Mouse (Mus musculus) heart, embryonic 15.5 days (tissue): ENCODE data around the gene Zfyve21. TPM values are rescaled to one million over a fixed set of nuclear protein-coding genes. Genes with fewer than 3 reads are reported as not detected.

ENCODE experiments used
- ATAC-seq: fragments of 200-750 bp; cut with Nextera tagmentation; replicated peaks from 2 replicates; pipeline ENCODE4 v1.8.0; 2017; ENCODE audit warnings: low read depth, moderate TSS enrichment; ENCODE audit not compliant: insufficient number of reproducible peaks, insufficient read depth, low FRiP score
- H3K27ac ChIP-seq: fragments of 300-500 bp; sonication (generic); 2 replicates; pipeline ENCODE4 v1.5.1; 2015; ENCODE audit warnings: mild to moderate bottlenecking, inconsistent platforms
- H3K27me3 ChIP-seq: fragments of 300-500 bp; sonication (generic); 2 replicates; pipeline ENCODE4 v1.6.1; 2015; ENCODE audit warnings: inconsistent platforms
- H3K36me3 ChIP-seq: fragments of 300-500 bp; sonication (generic); 2 replicates; pipeline ENCODE4 v1.6.1; 2015; ENCODE audit warnings: mild to moderate bottlenecking, inconsistent platforms
- H3K4me1 ChIP-seq: fragments of 300-500 bp; sonication (generic); replicated peaks from 2 replicates; pipeline ENCODE4 v1.6.1; 2015; ENCODE audit warnings: inconsistent platforms
- H3K4me2 ChIP-seq: fragments of 300-500 bp; sonication (generic); 2 replicates; pipeline ENCODE4 v1.6.1; 2015; ENCODE audit warnings: inconsistent platforms, mild to moderate bottlenecking, moderate library complexity
- H3K4me3 ChIP-seq: fragments of 300-500 bp; sonication (generic); 2 replicates; pipeline ENCODE4 v1.5.1; 2015; ENCODE audit warnings: mild to moderate bottlenecking, inconsistent platforms
- H3K9ac ChIP-seq: fragments of 300-500 bp; sonication (generic); 2 replicates; pipeline ENCODE4 v1.6.1; 2015; ENCODE audit warnings: mild to moderate bottlenecking, inconsistent platforms
- H3K9me3 ChIP-seq: fragments of 300-500 bp; sonication (generic); replicated peaks from 2 replicates; pipeline ENCODE4 v1.6.1; 2016; ENCODE audit warnings: inconsistent platforms
- WGBS: fragments of 180-500 bp; shearing (Covaris S2); methylation state at CpG from one replicate; pipeline ENCODE4 v1.1.7; 2015; ENCODE audit warnings: mixed read lengths; 5-methylcytosine and 5-hydroxymethylcytosine counted together
- polyA plus RNA-seq: library from polyadenylated mRNA; unstranded; fragments of >200 nt; fragmentation: Nextera tagmentation; extraction: Ambion mirVana; gene quantifications from 2 replicates; pipeline ENCODE4 v1.2.1, GENCODE M21; 2015

Zfyve21 gene
- polyA plus RNA-seq: 86.6 and 99.9 TPM in 2 replicates

- ATAC-seq: peak; percentile 97
- H3K9me3 ChIP-seq: no peaks in the 10 kb centered on the region
- peak within 1 kb of the TSS; percentile 85 for H3K4me3 ChIP-seq
- H3K4me1 ChIP-seq: peaks cover 59% of the 10 kb centered on the region
- peak within 1 kb of the TSS; percentile 98 for H3K27ac ChIP-seq
- no peaks in the 10 kb centered on the region for H3K27me3 ChIP-seq
- H3K4me2 ChIP-seq: peak within 1 kb of the TSS; percentile 91
- WGBS: under 1% methylated on average over 87 of the region's 87 CpGs
- no peaks in the 10 kb centered on the region for H3K36me3 ChIP-seq
- peak within 1 kb of the TSS; percentile 86 for H3K9ac ChIP-seq
Observed at GRCm38 (mm10) chr12:111813766-111814617, at the start of gene Zfyve21, which contains the start of gene Xrcc3. Zfyve21 (plus strand) TSS chr12:111814170. Xrcc3 (minus strand) TSS chr12:111813873.

- peak; percentile 45; the same call in 1 of the 2 replicates for ATAC-seq
- no peaks in the 10 kb centered on the region for H3K27me3 ChIP-seq
- H3K4me3 ChIP-seq: no peak overlapping the region
- 0 out of 2 replicates have a peak overlapping the region, but pooled peaks have one; percentile 4 for H3K9ac ChIP-seq
- peak overlapping the region; percentile 29 for H3K4me2 ChIP-seq
- peaks cover 66% of the 10 kb centered on the region for H3K4me1 ChIP-seq
- 49% methylated on average over 16 of the region's 16 CpGs for WGBS
- no peaks in the 10 kb centered on the region for H3K9me3 ChIP-seq
- H3K36me3 ChIP-seq: no peaks in the 10 kb centered on the region
- H3K27ac ChIP-seq: peak overlapping the region; percentile 61
Observed at GRCm38 (mm10) chr12:111766313-111767236, 47.4 kb upstream of the Zfyve21 start.

GRCm38 (mm10) chr12:111768322-111768928 is 45.5 kb upstream of the Zfyve21 start:
- ATAC-seq: no peak
- no peak overlapping the region for H3K4me2 ChIP-seq
- no peak overlapping the region for H3K4me3 ChIP-seq
- H3K9me3 ChIP-seq: no peaks in the 10 kb centered on the region
- H3K27ac ChIP-seq: no peak overlapping the region
- no peaks in the 10 kb centered on the region for H3K27me3 ChIP-seq
- H3K9ac ChIP-seq: no peak overlapping the region
- 89% methylated on average over 10 of the region's 10 CpGs for WGBS
- H3K4me1 ChIP-seq: peaks cover 48% of the 10 kb centered on the region
- H3K36me3 ChIP-seq: peaks cover 16% of the 10 kb centered on the region

- Histone ChIP-seq H3K9me3 (no peaks in the 10 kb centered on the region), H3K27me3 (no peaks in the 10 kb centered on the region), H3K4me3 (no peak overlapping the region; the same call in 1 of the 2 replicates), H3K4me1 (peaks cover 45% of the 10 kb centered on the region), H3K36me3 (peaks cover 25% of the 10 kb centered on the region), H3K27ac (peak overlapping the region; percentile 80), H3K9ac (no peak overlapping the region), H3K4me2 (no peak overlapping the region)
- 26% methylated on average over 10 of the region's 10 CpGs for WGBS
- ATAC-seq: peak; percentile 63
Observed at GRCm38 (mm10) chr12:111769306-111769705, 44.7 kb upstream of the Zfyve21 start.

GRCm38 (mm10) chr12:111769816-111770577 is 44.0 kb upstream of the Zfyve21 start:
- H3K27ac ChIP-seq: peak overlapping the region; percentile 80
- no peak overlapping the region; the same call in 1 of the 2 replicates for H3K4me3 ChIP-seq
- no peak overlapping the region for H3K9ac ChIP-seq
- no peaks in the 10 kb centered on the region for H3K9me3 ChIP-seq
- no peak overlapping the region for H3K4me2 ChIP-seq
- peaks cover 32% of the 10 kb centered on the region for H3K36me3 ChIP-seq
- 44% methylated on average over 8 of the region's 9 CpGs for WGBS
- H3K27me3 ChIP-seq: no peaks in the 10 kb centered on the region
- H3K4me1 ChIP-seq: peaks cover 45% of the 10 kb centered on the region
- peak; percentile 20; the same call in 1 of the 2 replicates for ATAC-seq

GRCm38 (mm10) chr12:111770651-111771050 is 43.3 kb upstream of the Zfyve21 start:
- Histone ChIP-seq H3K27ac (peak overlapping the region; percentile 23), H3K9me3 (no peaks in the 10 kb centered on the region), H3K27me3 (no peaks in the 10 kb centered on the region), H3K4me3 (no peak overlapping the region), H3K9ac (no peak overlapping the region), H3K4me1 (peaks cover 43% of the 10 kb centered on the region), H3K4me2 (no peak overlapping the region), H3K36me3 (peaks cover 38% of the 10 kb centered on the region)
- no peak for ATAC-seq
- WGBS: 77% methylated on average over 10 of the region's 10 CpGs

- Histone ChIP-seq H3K4me2 (no peak overlapping the region), H3K27me3 (no peaks in the 10 kb centered on the region), H3K9ac (no peak overlapping the region), H3K36me3 (peaks cover 72% of the 10 kb centered on the region), H3K4me1 (peaks cover 16% of the 10 kb centered on the region), H3K4me3 (no peak overlapping the region), H3K27ac (no peak overlapping the region), H3K9me3 (no peaks in the 10 kb centered on the region)
- WGBS: 84% methylated on average over 16 of the region's 16 CpGs
- no peak for ATAC-seq
Observed at GRCm38 (mm10) chr12:111774156-111774555, 39.8 kb upstream of the Zfyve21 start.

GRCm38 (mm10) chr12:111774845-111775244 is 39.1 kb upstream of the Zfyve21 start:
- Histone ChIP-seq H3K4me1 (peaks cover 9% of the 10 kb centered on the region), H3K36me3 (peaks cover 79% of the 10 kb centered on the region), H3K27me3 (no peaks in the 10 kb centered on the region), H3K9me3 (no peaks in the 10 kb centered on the region), H3K27ac (no peak overlapping the region), H3K4me3 (no peak overlapping the region), H3K9ac (no peak overlapping the region), H3K4me2 (no peak overlapping the region)
- 76% methylated on average over 15 of the region's 15 CpGs for WGBS
- no peak for ATAC-seq

GRCm38 (mm10) chr12:111777919-111778318 is 36.1 kb upstream of the Zfyve21 start:
- H3K36me3 ChIP-seq: peaks cover 96% of the 10 kb centered on the region
- no peak for ATAC-seq
- no peaks in the 10 kb centered on the region for H3K9me3 ChIP-seq
- no peak overlapping the region for H3K4me2 ChIP-seq
- 90% methylated on average over 13 of the region's 13 CpGs for WGBS
- no peak overlapping the region for H3K4me3 ChIP-seq
- H3K27me3 ChIP-seq: no peaks in the 10 kb centered on the region
- no peak overlapping the region for H3K27ac ChIP-seq
- H3K9ac ChIP-seq: no peak overlapping the region
- no peaks in the 10 kb centered on the region; the same call in 1 of the 2 replicates for H3K4me1 ChIP-seq

- no peak overlapping the region for H3K27ac ChIP-seq
- H3K4me2 ChIP-seq: no peak overlapping the region
- H3K4me1 ChIP-seq: no peaks in the 10 kb centered on the region; the same call in 1 of the 2 replicates
- 100% methylated on average over 1 of the region's 1 CpGs for WGBS
- H3K27me3 ChIP-seq: no peaks in the 10 kb centered on the region
- no peaks in the 10 kb centered on the region for H3K9me3 ChIP-seq
- H3K4me3 ChIP-seq: no peak overlapping the region
- H3K36me3 ChIP-seq: peaks cover 94% of the 10 kb centered on the region
- no peak for ATAC-seq
- no peak overlapping the region for H3K9ac ChIP-seq
Observed at GRCm38 (mm10) chr12:111779544-111779943, 34.4 kb upstream of the Zfyve21 start.
